Mouse (Mus musculus) frontal cortex, adult (tissue): ENCODE measurements around the gene Slc16a2.
A peak's percentile ranks its signal among the peaks of the same experiment; 100 is the strongest.
"Not testable (repeated sequence)": the region's sequence is repeated elsewhere in the genome, so short reads cannot be mapped to it uniquely, and the experiment has no call there.

Experiments used
- ATAC-seq: cut with Nextera tagmentation; 2 replicates; pipeline ENCODE4 v1.9.2; 2017; ENCODE audit warnings: mild to moderate bottlenecking, moderate library complexity, mixed read lengths; ENCODE audit not compliant: low TSS enrichment

Gene Slc16a2

DNA sequence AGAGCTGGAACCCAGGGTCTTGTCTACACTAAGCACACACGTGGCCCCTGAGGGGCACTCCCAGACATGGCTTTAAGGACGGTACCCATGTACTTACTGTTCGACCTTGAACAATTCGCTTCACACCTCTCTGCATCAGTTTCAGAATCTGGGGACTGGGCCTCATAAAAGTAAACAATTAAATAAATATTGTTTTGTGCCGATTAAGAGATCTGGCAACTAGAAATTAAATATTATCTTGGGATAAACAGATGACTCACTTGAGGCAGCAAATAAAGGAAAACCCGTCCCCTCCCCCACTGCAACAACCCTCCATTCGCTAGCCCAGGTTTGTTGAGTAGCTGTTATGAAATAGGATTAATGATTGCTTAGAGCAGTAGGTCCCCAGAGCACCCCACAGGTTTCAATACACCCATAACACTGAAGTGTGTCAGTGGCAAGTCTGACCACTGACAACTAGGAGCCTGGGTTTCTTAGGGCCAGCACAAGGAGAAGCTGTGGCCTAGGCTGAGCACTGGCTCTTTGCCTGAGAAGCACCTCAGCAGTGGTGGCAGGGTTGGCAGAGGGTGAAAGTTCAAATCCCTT is 87.7 kb downstream of the Slc16a2 start:
- no peak for ATAC-seq

- ATAC-seq: no peak
Measured at GRCm38 (mm10) chrX:103733091-103733490, 88.7 kb downstream of the Slc16a2 start.

DNA sequence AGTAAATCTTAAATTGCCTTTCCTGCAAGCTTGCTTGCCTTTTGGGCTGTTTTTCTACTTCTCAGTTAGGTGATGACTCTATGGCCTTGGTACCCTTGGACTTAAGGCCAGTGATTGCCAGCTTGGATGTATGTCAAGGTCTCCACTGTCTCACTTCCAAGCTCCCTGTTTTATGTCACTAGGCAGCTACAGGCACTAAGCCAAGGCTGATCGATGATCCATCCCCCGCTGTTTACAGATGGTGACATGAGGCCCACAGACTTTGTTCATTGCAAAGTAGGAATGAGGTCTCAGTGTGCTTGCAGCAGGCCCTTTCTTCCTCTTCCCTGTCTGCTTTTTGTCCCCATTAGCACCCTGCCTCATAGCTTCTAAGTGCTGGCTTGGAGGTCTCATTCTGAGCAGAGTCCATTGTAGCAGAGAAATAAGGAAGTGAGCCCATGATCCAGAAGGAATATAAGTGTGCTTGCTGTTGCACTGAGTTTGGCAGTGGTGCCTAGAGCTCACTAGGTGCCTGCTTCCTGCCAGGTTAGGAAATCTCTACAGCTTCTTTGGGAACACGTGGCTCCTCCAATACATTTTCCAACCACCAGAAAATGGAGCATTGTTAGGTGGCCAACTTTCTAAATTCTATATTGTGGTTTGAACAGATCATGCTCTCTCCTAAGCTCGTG is 89.6 kb downstream of the Slc16a2 start:
- no peak for ATAC-seq

- no peak for ATAC-seq
Measured at GRCm38 (mm10) chrX:103722437-103722836, 99.3 kb downstream of the Slc16a2 start.

- no peak for ATAC-seq
Measured at GRCm38 (mm10) chrX:103719618-103720185, 102.1 kb downstream of the Slc16a2 start.

DNA sequence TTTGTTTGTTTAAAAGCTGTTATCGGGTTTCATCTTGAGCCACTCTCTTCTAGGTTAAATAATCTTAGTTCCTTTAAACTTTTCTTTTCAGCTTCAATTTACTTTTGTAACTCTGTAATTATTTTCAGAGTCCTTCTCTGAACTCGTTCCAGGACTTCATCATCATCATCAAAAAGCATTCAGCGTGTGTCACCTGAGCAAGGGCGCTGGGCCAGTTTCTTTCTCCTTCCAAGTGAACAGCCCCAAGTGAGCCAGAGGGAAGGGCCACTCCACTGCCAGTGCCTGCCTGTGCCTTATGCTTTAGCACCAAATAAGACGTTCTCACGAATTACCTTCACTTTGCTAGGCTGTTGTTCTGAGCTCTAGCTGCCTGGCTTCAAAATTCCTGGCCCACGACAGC is 108.9 kb downstream of the Slc16a2 start:
- no peak for ATAC-seq

DNA sequence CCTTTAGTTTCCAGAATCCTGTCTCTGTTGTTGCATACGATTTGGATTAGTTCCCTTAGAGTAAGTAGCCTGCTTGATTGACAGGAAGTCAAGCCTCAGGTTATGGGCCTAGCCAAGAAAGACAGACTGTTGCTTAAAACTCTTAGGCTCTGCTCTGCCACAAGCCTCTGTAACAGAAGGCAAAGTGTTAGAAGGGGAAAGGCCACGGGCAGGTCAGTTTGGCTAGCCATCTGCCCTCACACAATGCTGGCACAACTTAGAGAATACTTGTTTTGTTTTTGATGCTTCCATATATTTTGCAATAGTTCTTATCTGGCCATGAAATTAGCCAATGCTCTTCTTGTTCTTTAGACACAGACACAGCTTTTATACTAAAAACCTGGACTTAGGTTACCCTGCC is 112.1 kb downstream of the Slc16a2 start:
- ATAC-seq: no peak

DNA sequence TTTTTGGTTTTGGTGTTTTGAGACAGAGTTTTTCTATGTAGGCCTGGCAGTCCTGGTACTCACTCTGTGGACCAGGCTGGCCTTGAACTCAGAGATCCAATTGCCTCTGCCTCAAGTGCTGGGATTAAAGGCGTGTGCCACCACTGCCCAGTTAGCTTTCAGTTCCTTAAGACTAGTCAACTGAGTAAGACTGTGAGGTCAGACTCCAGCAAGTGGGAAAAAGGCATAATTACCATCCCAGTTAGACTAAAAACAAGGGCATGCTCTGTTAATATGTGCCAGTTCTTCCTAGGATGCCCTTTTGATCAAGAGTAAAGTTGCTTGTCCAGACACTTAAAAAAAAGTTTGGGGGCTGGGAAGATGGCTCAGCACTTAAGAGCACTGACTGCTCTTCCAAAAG is 113.2 kb downstream of the Slc16a2 start:
- no peak for ATAC-seq

DNA sequence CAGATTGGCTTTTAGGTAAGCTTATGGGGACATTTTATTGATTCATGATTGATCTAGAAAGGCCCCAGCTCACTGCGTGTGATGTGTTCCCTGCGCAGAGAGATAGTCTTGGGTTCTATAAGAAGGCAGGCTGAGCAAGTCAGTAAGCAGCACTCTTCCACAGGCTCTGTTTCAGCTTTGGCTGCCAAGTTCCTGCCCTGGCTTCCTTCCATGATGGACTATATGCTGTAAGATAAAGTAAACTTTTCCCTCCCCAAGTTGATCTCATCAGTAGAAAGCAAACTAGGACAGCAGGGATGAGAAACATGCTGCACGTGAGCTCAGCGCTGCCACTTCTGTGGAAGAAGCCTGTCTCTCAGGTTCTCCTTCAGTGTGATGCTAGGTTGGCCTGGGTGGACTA is 117.2 kb downstream of the Slc16a2 start:
- no peak for ATAC-seq

DNA sequence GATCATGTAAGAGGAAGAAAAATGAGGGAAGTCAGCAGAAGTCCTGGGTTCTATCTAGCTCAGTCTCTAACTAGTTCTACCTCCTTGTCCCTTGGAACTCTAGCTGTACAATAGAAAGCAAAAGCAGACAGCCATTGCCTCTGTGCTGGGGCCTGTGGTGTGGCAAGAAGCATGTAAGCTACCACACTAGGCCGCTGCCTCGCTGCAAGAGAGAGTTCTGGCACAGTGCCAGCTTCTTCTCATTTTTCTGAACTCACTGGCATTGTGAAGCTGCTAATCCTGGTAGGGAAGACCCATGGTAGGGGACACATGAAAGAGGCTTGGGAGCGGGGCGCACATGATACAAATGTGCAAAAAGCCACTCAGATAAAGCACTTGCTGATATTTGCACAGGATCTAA is 117.8 kb downstream of the Slc16a2 start:
- ATAC-seq: no peak

DNA sequence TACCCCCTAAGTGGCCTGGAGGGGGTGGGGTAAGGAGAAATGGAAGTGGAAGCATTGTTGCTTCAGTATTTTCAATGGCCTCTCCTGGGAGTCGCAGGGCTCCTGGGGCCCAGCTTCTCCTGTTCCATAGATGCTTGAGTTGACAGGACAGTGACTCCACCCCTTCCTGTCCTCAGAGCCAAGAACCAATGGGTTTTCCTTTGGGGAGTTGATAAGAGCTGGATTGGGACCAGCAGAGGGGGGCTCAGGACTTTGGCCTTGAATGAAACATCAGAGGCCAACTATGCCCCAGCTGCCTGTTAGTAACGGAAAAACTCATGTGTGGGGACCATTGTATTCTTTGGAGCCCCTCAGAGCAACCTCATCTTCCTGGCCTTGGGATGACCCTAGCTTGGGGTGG is 124.0 kb downstream of the Slc16a2 start:
- ATAC-seq: no peak

DNA sequence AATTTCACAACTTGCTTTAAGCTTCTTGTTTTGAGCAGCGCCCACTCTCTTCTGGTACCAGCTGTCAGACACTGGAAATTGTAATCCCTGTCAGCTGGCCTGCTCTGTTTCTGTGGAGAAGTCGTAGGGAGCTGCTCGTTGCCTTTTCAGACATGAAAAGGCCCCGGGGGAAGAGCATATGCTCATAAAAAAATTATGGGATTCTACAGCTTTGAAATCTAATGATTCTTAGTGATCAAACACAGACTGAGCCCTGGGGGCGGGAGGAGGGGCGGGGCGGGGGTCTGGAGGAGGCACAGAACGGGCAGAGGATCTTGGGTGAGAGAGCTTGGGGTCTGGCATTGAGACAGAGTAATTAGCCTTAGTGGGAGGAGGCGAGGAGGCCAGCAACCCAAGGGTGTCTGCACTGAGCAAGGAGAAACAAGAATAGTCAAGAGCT is 125.7 kb downstream of the Slc16a2 start:
- ATAC-seq: peak; percentile 70

DNA sequence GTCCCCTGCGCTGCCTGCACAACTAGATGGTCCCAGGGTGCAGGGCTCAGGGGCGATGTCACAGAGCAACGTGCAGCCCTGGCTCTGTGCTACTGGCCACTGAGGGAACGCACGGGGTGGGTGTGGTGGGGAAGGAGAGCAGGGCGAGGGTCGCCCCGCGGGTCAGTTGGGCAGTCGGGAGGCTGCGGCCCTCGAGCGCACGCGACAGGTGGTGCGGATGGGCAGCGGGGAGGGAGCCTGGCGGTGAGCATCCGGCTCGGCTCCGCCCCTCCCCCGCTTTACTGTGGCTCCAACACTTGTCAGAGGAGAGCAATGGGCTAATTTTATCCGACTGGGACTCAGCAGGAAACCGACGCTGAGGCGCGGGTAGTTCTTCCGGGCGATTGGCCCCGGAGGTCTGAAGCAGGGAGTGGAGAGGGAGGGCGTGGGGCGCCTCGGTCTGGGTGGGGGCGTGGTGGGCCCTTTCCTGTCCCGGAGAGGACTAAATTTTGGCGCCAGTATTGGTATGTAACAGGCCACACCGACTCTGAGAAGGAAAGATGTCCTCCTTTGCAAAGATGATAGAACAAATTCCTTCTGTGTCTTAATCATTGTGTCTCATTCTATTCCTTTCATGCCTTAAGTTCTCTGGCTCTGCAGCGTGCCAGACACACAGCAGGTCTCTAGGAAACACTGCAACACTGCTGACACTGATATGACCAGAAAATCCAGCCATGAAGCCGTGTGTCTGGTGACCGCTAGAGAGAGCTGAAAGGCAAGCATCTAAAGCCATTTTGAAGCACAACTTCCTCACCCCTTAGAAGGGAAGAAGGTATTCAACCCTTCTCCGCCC is 126.4 kb downstream of the Slc16a2 start:
- ATAC-seq: peak; percentile 89

DNA sequence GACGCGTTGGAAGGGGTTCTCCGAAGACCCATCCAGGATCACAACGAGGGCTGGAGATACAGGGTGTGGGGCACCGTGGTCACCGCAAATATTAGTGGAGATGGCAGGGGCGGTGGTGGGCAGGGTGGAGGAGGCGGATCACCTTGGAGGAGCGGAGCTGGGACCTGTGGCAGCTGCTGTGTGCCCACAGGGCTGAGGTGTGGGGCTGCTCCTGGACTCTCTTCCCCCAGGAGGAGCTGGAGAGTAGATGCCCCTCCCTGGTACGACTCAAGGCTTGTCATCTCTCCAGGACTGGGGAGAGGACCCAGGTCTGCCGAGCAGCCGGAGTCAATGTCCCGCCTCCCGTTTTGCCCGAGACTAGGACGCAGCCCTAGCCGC is 127.0 kb downstream of the Slc16a2 start:
- peak; percentile 45 for ATAC-seq

GRCm38 (mm10) chrX:103694381-103694780 is 127.4 kb downstream of the Slc16a2 start:
- ATAC-seq: no peak; the same call in 1 of the 2 replicates

GRCm38 (mm10) chrX:103692916-103693315 is 128.9 kb downstream of the Slc16a2 start:
- no peak for ATAC-seq

GRCm38 (mm10) chrX:103688551-103688950 is 133.2 kb downstream of the Slc16a2 start:
- ATAC-seq: no peak

DNA sequence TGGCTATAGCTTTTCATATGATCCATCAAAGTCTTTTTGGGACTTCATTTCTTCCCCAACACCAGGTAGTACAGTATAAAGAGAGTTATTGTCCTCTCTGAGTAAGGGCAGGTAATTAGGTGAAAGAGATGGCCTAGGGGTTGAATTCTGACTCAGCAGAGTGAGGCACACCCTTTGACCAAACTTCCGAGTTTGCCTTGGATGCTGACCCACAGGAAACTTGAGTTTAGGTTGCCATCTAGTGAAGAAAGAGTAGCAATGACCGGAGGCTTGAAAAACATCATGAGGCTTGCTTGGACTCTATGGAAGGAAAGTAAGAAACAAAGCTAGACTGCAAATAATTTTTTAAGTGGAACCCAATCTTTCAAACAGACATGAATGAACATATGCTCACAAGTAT is 147.1 kb downstream of the Slc16a2 start:
- ATAC-seq: peak; percentile 59

GRCm38 (mm10) chrX:103673761-103674160 is 148.0 kb downstream of the Slc16a2 start:
- no peak for ATAC-seq

DNA sequence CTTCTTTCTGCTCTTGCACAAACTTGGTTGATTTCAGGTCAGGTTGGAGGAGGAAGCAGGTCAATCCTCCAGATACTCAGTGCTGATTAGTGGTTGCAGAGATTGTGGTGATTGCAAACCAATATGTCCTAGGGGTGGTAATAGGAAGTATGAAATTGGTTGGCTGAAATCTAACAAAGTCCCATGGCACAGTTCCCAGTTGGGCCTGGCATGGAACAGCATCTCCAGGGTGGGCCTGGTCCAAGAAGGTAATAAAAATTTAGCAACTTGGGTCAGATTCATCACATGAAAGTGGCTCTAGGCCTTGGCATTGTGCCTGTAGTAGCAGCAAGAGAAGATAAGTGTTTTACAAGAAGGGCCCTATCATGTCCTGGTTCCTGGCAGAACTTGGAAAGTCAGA is 151.5 kb downstream of the Slc16a2 start:
- no peak for ATAC-seq

DNA sequence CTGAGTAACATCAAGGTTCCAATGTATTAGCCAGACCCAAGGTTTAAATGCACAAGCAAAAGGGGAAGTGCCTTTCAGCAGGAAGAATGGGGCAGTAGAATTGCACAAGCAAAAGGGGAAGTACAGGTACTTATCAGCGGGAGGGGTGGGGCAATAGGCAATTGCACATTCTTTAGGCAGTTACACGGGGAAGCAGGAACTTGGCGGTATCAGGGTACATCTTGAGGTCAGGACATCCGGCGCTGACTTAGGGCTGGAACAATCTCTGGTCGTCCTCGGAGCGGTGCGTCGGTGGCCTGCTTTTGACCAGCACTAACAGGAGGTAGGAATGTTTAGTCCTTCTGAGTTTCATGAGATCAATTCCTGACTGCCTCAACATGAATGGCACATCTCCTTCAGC is 157.3 kb downstream of the Slc16a2 start:
- ATAC-seq: not testable (repeated sequence)

DNA sequence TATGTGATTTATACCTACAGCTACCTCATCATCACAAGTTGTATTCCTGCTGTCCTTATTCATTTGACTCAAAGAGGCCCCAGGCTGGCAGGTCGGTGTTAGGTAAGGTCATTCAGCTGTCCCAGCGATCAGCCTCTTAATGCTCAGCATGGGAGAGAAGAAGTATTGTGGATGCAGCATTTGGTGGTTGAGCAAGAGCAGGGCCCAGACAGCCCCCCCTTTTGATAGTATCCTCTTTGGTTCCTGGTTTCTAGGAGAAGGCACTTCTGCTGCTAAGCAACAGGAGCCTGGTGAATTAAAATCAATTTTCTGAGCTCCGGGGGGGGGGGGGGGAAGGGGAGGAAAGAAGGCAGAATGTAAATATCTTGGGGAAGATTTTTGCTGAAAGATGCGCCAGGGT is 162.8 kb downstream of the Slc16a2 start:
- peak; percentile 72; the same call in 1 of the 2 replicates for ATAC-seq

DNA sequence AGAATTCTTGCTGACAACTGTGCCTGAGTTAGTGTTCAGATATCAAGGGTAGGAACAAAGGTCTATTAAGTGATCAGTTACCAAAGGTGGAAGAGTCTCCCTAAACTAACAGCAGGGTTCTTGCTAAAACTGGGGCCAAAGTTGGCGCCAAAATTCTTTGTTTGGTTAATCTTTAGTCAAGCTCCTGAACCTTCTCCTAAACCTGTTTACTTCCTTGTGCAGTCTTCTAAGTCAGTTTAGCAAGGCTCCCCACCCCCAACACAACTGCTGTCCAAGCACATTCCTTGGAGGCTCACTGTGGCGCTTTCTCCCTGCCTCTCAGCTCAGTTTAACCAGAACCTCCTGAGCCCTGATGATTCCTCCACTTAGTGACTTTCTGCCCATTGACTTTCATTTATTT is 168.8 kb downstream of the Slc16a2 start:
- no peak for ATAC-seq
